Mouse (Mus musculus): ENCODE measurements at regions not wholly inside any gene's neighbourhood (a gene's known extent, or its start where the extent isn't known, plus 50 kb on each side); places are given as distances from the start of the nearest gene placed in this dataset.

DNA sequence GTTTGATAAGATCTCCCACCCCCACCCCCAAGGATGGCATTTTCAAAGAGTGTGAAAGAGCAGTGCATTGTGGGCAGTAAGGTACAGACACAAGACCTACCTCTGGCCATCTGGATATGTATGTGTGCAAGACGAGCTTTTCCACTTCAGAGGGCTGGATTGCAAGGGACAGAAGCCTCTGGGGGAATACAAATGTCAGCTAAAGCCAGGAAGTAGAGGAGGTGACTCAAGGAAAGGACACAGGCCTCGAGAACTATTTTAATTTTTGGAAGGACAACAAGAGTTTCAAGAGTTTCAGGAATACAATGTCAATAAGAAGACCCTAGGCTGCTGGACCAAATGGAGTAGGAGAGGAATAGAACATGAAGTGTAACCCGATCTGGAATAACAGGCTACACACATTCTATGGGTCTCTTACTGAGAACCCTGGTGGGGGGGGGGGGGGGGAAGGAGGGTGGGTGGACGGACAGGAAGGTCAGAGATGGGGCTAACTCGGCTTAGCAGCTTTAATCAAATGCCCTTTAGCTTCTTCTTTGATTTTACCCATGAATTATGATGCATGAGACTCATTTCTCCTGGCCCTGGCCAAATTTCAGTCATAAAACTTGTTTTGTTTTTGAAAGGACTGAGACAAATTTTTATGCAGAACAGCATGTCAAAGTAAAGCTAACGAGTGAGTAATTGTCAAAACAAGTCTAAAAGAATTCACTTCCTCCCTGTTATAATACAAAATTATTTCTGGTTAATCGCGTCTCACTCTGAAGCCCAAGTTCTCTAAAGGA lies 91.4 kb upstream of the Cpsf6 start:
- ATAC-seq (ENCODE audit: insufficient read depth, low FRiP score): no peak
- no peaks in the 10 kb centered on the region for H3K36me3 ChIP-seq (ENCODE audit: control insufficient read depth, insufficient read depth, low read length)

DNA sequence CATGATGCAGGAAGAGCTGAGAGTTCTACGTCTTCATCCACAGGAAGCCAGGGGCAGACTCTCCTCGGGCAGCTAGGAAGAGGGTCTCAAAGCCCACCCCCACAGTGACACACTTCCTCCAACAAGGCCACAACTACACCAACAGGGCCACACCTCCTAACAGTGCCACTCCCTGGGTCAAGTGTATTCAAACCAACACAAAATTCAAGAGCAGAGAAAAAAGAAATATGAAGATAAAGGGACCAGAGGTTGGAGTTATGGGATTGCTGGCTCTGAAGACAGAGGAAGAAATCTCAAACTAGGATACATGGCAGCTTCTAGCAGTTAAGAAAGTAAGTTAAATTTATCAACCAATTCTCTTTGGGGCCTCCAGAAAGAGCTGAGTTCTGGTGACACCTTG lies 90.7 kb upstream of the Cpsf6 start:
- Histone ChIP-seq H3K4me3 (replicated peaks; ENCODE audit: low read length) (no peak overlapping the region), H3K9me3 (replicated peaks; ENCODE audit: control insufficient read depth, low read length) (0 out of 2 replicates have a peak, but pooled peaks cover 6% of the 10 kb centered on the region), H3K4me2 (ENCODE audit: low read depth, low read length) (no peak overlapping the region), H3K36me3 (ENCODE audit: control insufficient read depth, insufficient read depth, low read length) (no peaks in the 10 kb centered on the region), H3K27me3 (ENCODE audit: control insufficient read depth, insufficient read depth, low read length) (no peaks in the 10 kb centered on the region), H3K9ac (ENCODE audit: low read length) (no peak overlapping the region), H3K4me1 (ENCODE audit: control insufficient read depth, insufficient read depth, low read length) (no peaks in the 10 kb centered on the region), H3K27ac (ENCODE audit: low read length) (no peak overlapping the region)
- whole genome bisulfite sequencing: 82% methylated on average over 2 of the region's 2 CpGs
- ATAC-seq (ENCODE audit: insufficient read depth, low FRiP score): no peak

More for the DNA sequence above, 91.4 kb upstream of the Cpsf6 start:
- no peak overlapping the region for H3K9ac ChIP-seq (ENCODE audit: low read length)
- H3K27ac ChIP-seq (ENCODE audit: low read length): no peak overlapping the region
- 34% methylated on average over 8 of the region's 8 CpGs for WGBS
- H3K27me3 ChIP-seq (ENCODE audit: control insufficient read depth, insufficient read depth, low read length): no peaks in the 10 kb centered on the region
- no peaks in the 10 kb centered on the region for H3K4me1 ChIP-seq (ENCODE audit: control insufficient read depth, insufficient read depth, low read length)
- 0 out of 2 replicates have a peak, but pooled peaks cover 6% of the 10 kb centered on the region for H3K9me3 ChIP-seq (replicated peaks; ENCODE audit: control insufficient read depth, low read length)
- H3K4me2 ChIP-seq (ENCODE audit: low read depth, low read length): no peak overlapping the region
- no peak overlapping the region for H3K4me3 ChIP-seq (replicated peaks; ENCODE audit: low read length)

DNA sequence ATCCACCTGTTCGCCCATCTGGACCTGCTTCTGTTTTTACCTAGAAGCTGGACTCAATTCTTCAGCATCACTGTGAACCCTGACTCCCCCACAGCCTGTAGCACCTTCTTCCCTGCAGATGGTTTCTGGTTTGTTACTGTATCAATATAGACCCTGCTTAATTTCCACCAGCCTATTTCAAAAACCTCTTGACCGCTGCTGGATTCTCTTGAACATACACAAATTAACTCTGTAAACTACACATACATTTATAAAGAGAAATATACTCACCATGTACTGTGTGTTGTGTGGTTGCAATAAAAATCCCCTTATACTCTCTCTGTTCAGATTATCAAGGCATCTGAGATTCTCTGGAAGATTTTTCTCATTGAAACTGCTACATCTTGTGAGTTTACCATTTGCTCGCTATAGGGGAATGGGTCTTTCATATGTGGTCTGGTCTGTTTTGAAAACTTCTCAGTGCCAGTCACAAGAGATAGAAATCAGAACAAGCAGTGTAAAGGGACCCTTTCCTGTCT lies 89.8 kb upstream of the Cpsf6 start:
- no peaks in the 10 kb centered on the region for H3K4me1 ChIP-seq (ENCODE audit: control insufficient read depth, insufficient read depth, low read length)
- no peaks in the 10 kb centered on the region for H3K36me3 ChIP-seq (ENCODE audit: control insufficient read depth, insufficient read depth, low read length)
- no peaks in the 10 kb centered on the region for H3K27me3 ChIP-seq (ENCODE audit: control insufficient read depth, insufficient read depth, low read length)
- no peak overlapping the region for H3K4me3 ChIP-seq (replicated peaks; ENCODE audit: low read length)
- 0 out of 2 replicates have a peak, but pooled peaks cover 6% of the 10 kb centered on the region for H3K9me3 ChIP-seq (replicated peaks; ENCODE audit: control insufficient read depth, low read length)
- H3K4me2 ChIP-seq (ENCODE audit: low read depth, low read length): no peak overlapping the region
- no peak overlapping the region for H3K9ac ChIP-seq (ENCODE audit: low read length)
- 92% methylated on average over 3 of the region's 3 CpGs for WGBS
- no peak for ATAC-seq (ENCODE audit: insufficient read depth, low FRiP score)
- H3K27ac ChIP-seq (ENCODE audit: low read length): no peak overlapping the region

DNA sequence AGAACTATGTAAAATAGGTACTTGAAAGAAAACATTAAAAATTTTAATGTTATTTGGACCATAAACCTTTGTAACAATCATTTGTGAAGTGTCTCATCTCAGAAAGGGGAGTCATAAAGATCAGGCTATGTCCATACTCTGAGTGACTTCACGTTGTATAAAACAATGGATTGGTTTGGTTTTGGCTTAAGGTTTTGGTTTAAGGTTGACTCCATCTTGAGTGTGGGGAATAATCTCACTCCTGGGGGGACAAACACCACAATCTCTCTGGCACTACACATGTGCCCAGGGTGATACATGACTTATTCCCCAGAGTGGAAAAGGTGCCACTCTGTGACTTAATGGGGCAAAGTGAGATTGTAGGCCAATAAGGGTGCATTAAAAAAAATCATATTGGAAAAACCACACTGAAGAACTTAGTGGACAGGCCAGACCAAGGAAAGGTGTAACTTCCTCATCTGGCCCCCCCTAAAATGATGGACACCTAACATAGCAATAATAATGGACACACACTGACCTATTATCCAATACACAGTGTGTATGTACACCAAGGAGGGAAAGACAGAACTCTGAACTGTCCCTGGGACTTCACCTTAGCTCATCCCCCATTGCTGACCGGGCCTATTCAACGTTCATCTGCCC lies 89.2 kb upstream of the Cpsf6 start:
- Histone ChIP-seq H3K4me1 (ENCODE audit: control insufficient read depth, insufficient read depth, low read length) (no peaks in the 10 kb centered on the region), H3K27me3 (ENCODE audit: control insufficient read depth, insufficient read depth, low read length) (no peaks in the 10 kb centered on the region), H3K36me3 (ENCODE audit: control insufficient read depth, insufficient read depth, low read length) (no peaks in the 10 kb centered on the region), H3K9me3 (replicated peaks; ENCODE audit: control insufficient read depth, low read length) (0 out of 2 replicates have a peak, but pooled peaks cover 6% of the 10 kb centered on the region), H3K4me3 (replicated peaks; ENCODE audit: low read length) (no peak overlapping the region), H3K9ac (ENCODE audit: low read length) (no peak overlapping the region), H3K27ac (ENCODE audit: low read length) (no peak overlapping the region), H3K4me2 (ENCODE audit: low read depth, low read length) (no peak overlapping the region)
- no peak for ATAC-seq (ENCODE audit: insufficient read depth, low FRiP score)
- WGBS: 94% methylated on average over 3 of the region's 3 CpGs

DNA sequence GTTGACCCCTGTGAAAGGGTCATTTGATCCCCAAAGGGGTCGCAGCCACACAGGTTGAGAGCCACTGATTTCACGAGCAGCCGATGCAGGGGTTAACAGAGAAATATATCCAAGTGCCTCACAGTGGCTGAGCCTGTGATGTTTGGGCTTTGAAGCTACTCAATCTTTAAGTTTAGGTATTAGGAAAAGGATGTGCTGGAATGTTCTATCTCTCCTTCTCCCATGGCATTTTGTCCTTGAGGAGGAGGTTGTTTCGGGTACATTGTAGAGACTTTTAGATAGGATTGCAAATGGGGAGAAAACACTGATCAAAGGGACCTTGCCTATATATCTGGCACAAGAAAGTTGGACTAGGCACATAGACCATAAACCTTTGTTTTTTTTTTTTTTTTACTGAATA lies 88.6 kb upstream of the Cpsf6 start:
- Histone ChIP-seq H3K4me2 (ENCODE audit: low read depth, low read length) (no peak overlapping the region), H3K9me3 (replicated peaks; ENCODE audit: control insufficient read depth, low read length) (0 out of 2 replicates have a peak, but pooled peaks cover under 1% of the 10 kb centered on the region), H3K4me3 (replicated peaks; ENCODE audit: low read length) (no peak overlapping the region), H3K27ac (ENCODE audit: low read length) (no peak overlapping the region), H3K4me1 (ENCODE audit: control insufficient read depth, insufficient read depth, low read length) (no peaks in the 10 kb centered on the region), H3K9ac (ENCODE audit: low read length) (no peak overlapping the region), H3K36me3 (ENCODE audit: control insufficient read depth, insufficient read depth, low read length) (no peaks in the 10 kb centered on the region), H3K27me3 (ENCODE audit: control insufficient read depth, insufficient read depth, low read length) (no peaks in the 10 kb centered on the region)
- no peak for ATAC-seq (ENCODE audit: insufficient read depth, low FRiP score)
- 86% methylated on average over 4 of the region's 4 CpGs for WGBS

DNA sequence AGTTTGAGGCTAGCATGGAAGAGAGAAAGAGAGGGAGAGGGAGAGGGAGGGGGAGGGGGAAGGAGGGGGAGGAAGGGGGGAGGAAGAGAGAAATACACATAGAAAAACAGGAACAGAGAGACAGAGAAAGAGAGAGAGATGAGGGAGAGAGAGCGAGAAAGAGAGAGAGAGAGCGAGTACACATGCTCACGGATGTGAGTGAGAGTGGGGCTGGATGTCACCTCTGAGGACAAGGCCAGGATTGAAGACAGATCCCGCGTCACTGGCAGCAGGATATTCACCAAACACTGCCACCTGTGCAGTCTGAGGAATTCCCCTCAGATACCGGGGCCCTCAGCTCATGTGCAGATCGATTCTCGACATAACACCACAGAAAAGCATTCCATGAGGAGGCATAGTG lies 87.3 kb upstream of the Cpsf6 start:
- H3K4me2 ChIP-seq (ENCODE audit: low read depth, low read length): no peak overlapping the region
- H3K4me1 ChIP-seq (ENCODE audit: control insufficient read depth, insufficient read depth, low read length): no peaks in the 10 kb centered on the region
- H3K4me3 ChIP-seq (replicated peaks; ENCODE audit: low read length): no peak overlapping the region
- ATAC-seq (ENCODE audit: insufficient read depth, low FRiP score): no peak
- H3K27me3 ChIP-seq (ENCODE audit: control insufficient read depth, insufficient read depth, low read length): no peaks in the 10 kb centered on the region
- no peak overlapping the region for H3K9ac ChIP-seq (ENCODE audit: low read length)
- no peak overlapping the region for H3K27ac ChIP-seq (ENCODE audit: low read length)
- H3K9me3 ChIP-seq (replicated peaks; ENCODE audit: control insufficient read depth, low read length): no peaks in the 10 kb centered on the region
- H3K36me3 ChIP-seq (ENCODE audit: control insufficient read depth, insufficient read depth, low read length): no peaks in the 10 kb centered on the region
- 84% methylated on average over 8 of the region's 8 CpGs for WGBS

DNA sequence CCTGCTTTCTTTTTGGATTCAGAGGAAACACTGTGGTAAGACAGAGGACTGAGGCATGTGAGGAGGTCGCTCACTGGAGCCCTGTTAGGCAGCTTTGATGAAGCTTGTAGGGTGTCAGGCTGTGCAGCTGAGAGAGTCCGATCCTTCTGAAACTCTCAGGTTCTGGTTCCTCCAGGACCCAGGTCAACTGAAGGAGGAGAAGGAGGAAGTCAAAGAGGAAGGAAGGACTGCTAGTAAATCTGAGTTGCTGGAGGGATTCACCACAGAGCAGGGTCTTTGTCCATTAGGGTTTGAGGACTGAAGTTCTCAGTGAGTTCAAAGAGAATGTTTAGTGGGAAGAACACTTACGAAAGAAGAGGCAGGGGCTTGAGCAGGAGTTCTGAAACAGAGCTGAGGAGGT lies 86.6 kb upstream of the Cpsf6 start:
- Histone ChIP-seq H3K4me3 (replicated peaks; ENCODE audit: low read length) (no peak overlapping the region), H3K27me3 (ENCODE audit: control insufficient read depth, insufficient read depth, low read length) (no peaks in the 10 kb centered on the region), H3K36me3 (ENCODE audit: control insufficient read depth, insufficient read depth, low read length) (no peaks in the 10 kb centered on the region), H3K9ac (ENCODE audit: low read length) (no peak overlapping the region), H3K4me1 (ENCODE audit: control insufficient read depth, insufficient read depth, low read length) (no peaks in the 10 kb centered on the region), H3K27ac (ENCODE audit: low read length) (no peak overlapping the region), H3K9me3 (replicated peaks; ENCODE audit: control insufficient read depth, low read length) (no peaks in the 10 kb centered on the region), H3K4me2 (ENCODE audit: low read depth, low read length) (no peak overlapping the region)
- 87% methylated on average over 3 of the region's 3 CpGs for WGBS
- no peak for ATAC-seq (ENCODE audit: insufficient read depth, low FRiP score)

DNA sequence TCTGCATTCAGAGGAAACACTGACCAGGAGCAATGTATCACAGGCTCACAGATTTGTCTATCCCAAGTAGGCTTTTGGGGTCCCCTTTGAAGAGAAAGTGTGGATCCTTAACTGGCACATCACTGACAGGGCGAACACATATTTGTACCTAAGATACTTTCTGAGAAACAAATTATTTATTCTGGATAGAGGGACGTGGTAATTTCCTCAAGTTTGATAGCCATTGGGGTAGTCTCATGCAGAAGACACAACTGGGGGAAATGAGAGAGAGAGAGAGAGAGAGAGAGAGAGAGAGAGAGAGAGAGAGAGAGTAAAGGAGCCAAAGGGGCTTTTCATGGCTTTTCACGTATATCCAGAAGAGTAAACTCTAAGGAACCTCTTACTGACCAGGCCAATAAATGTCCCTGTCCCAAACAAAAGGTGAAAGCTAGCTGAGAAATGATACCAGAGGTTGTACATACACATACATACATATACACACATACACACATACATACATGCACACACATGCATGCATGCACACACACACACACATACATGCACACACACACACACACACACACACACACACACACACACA lies 85.9 kb upstream of the Cpsf6 start:
- WGBS: 77% methylated on average over 3 of the region's 3 CpGs
- H3K27ac ChIP-seq (ENCODE audit: low read length): no peak overlapping the region
- ATAC-seq (ENCODE audit: insufficient read depth, low FRiP score): no peak

DNA sequence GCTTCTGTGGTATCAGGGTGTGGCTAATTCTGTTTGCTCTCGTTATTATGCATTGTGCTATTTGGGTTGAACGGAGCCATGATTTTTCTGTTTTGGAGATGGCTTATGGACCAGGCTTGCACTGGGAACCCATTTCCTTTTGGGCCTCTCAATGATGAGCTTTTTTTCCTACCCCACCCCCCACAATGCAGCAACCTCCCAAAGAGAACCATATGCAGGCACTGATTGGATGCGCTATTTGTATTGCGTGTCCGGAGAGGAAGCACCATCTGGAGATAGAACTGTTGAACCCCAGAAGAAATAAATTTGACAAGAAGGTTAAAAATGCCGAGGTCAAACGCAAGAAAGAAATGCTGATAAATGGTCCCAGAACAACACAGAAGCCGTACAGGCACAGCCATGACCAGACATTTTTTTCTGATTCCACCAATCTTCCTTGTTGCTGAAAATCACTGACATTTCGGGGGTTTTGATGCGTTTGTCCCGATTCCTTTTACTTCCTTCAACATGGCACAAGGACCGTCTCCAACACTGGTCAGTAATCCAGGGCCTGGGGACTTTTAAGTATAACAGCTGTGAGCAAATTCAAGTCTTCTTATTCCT lies 85.3 kb upstream of the Cpsf6 start:
- Histone ChIP-seq H3K36me3 (ENCODE audit: control insufficient read depth, insufficient read depth, low read length) (no peaks in the 10 kb centered on the region), H3K4me3 (replicated peaks; ENCODE audit: low read length) (no peak overlapping the region), H3K4me2 (ENCODE audit: low read depth, low read length) (no peak overlapping the region), H3K9me3 (replicated peaks; ENCODE audit: control insufficient read depth, low read length) (no peaks in the 10 kb centered on the region), H3K9ac (ENCODE audit: low read length) (no peak overlapping the region), H3K4me1 (ENCODE audit: control insufficient read depth, insufficient read depth, low read length) (no peaks in the 10 kb centered on the region), H3K27me3 (ENCODE audit: control insufficient read depth, insufficient read depth, low read length) (no peaks in the 10 kb centered on the region), H3K27ac (ENCODE audit: low read length) (no peak overlapping the region)
- ATAC-seq (ENCODE audit: insufficient read depth, low FRiP score): no peak
- WGBS: 75% methylated on average over 12 of the region's 12 CpGs

More for the DNA sequence above, 85.9 kb upstream of the Cpsf6 start:
- H3K9me3 ChIP-seq (replicated peaks; ENCODE audit: control insufficient read depth, low read length): no peaks in the 10 kb centered on the region
- H3K4me2 ChIP-seq (ENCODE audit: low read depth, low read length): no peak overlapping the region
- H3K36me3 ChIP-seq (ENCODE audit: control insufficient read depth, insufficient read depth, low read length): no peaks in the 10 kb centered on the region
- no peaks in the 10 kb centered on the region for H3K4me1 ChIP-seq (ENCODE audit: control insufficient read depth, insufficient read depth, low read length)
- no peak overlapping the region for H3K9ac ChIP-seq (ENCODE audit: low read length)
- no peaks in the 10 kb centered on the region for H3K27me3 ChIP-seq (ENCODE audit: control insufficient read depth, insufficient read depth, low read length)
- H3K4me3 ChIP-seq (replicated peaks; ENCODE audit: low read length): no peak overlapping the region
